Mouse (Mus musculus) embryonic fibroblast, embryonic 13.5 days (primary cell): ENCODE results near the gene Gm11634.

Experiments
- CTCF ChIP-seq: IDR thresholded peaks from 2 replicates; pipeline ENCODE4 v1.5.1; 2011; ENCODE audit warnings: mild to moderate bottlenecking, control low read depth, low read length, moderate library complexity, borderline replicate concordance; ENCODE audit not compliant: insufficient read depth
- POLR2A ChIP-seq: IDR thresholded peaks from 2 replicates; pipeline ENCODE4 v1.6.1; 2011; ENCODE audit warnings: low read depth, mild to moderate bottlenecking, control low read depth, low read length, moderate library complexity

DNA sequence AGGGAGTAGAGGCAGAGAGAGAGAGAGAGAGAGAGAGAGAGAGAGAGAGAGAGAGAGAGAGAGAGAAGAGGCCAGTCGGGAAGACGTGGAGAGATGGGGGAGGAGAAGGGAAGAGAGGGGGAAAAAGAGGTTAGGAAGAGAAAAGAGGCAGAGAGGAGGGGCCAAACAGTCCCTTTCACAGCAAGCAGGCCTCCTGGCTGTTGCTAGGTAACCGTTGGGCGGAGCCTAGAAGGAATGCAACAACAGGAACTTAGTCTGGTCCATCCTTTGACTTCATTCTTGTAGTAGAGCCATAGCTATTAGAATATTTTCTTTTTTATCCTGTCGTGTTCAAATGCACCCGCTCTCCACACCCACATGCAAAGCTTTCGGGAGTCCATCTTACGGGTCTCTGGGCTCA lies 18.8 kb upstream of the Gm11634 start:
- no peak for TF ChIP-seq CTCF
- no peak for TF ChIP-seq POLR2A
